ENCODE assay signal across 15 mouse cellular contexts in genomic region chr15:27571179-27571578, GRCm38 (mm10). TPM values are rescaled to one million over a fixed set of nuclear protein-coding genes. Genes with fewer than 3 reads are reported as not detected.
DNase-seq lines count a peak whose midpoint lies in the region; ATAC-seq lines count a peak whose summit lies in the region.
"Had no signal": no experiment of that assay in that cellular context is flagged by ENCODE, and none has a peak within 500 bp of the region (broad histone marks: within the 10 kb centered on the region; RNA-seq: fewer than 3 reads in every experiment).

No protein-coding gene starts in this region.

- DNase-seq in cerebellum, adult 11-12 months = peak; percentile 42
- DNase-seq in cerebellum, postnatal 14 days = no peak
- DNase-seq in kidney, adult 11 months = peak; percentile 16
- DNase-seq in kidney, postnatal 14 days = no peak
- peak; percentile 72 for DNase-seq in adrenal gland, postnatal 14 days
- no peak for DNase-seq in adipocyte (ENCODE audit: low spot score)
- DNase-seq: lung, postnatal 14 days had no signal

- H3K9me3 ChIP-seq in heart, embryonic 16.5 days (replicated peaks; ENCODE audit: control insufficient read depth, low read length) = no peaks in the 10 kb centered on the region
- H3K9me3 ChIP-seq: embryonic facial prominence, embryonic 15.5 days; limb, embryonic 10.5 days; midbrain, embryonic 12.5 days had no signal

- H3K27me3 ChIP-seq in heart, embryonic 16.5 days (ENCODE audit: control insufficient read depth, insufficient read depth, low read length) = no peaks in the 10 kb centered on the region
- H3K27me3 ChIP-seq: embryonic facial prominence, embryonic 15.5 days; midbrain, embryonic 12.5 days had no signal

- H3K27ac ChIP-seq in heart, embryonic 16.5 days (ENCODE audit: low read length) = no peak overlapping the region
- H3K27ac ChIP-seq: limb, embryonic 10.5 days; liver, embryonic 14.5 days; midbrain, embryonic 12.5 days had no signal

- no peak overlapping the region for H3K9ac ChIP-seq in heart, embryonic 16.5 days (ENCODE audit: low read length)
- H3K9ac ChIP-seq: embryonic facial prominence, embryonic 15.5 days; liver, embryonic 14.5 days; midbrain, embryonic 12.5 days had no signal

- 0 out of 2 replicates have a peak, but pooled peaks have one; percentile 21 for ATAC-seq in heart, embryonic 16.5 days (replicated peaks; ENCODE audit: extremely low read depth, insufficient read depth, low FRiP score)
- ATAC-seq in cerebellum, adult (ENCODE audit: insufficient number of reproducible peaks, low FRiP score, low TSS enrichment) = no peak
- ATAC-seq: forebrain, embryonic 14.5 days; intestine, postnatal 0 days had no signal

- 56% methylated on average over 8 of the region's 8 CpGs for WGBS in heart, embryonic 16.5 days

- H3K4me3 ChIP-seq in heart, embryonic 16.5 days (ENCODE audit: low read length) = no peak overlapping the region
- H3K4me3 ChIP-seq: embryonic facial prominence, embryonic 15.5 days; limb, embryonic 10.5 days; midbrain, embryonic 12.5 days had no signal

- peaks cover 10% of the 10 kb centered on the region for H3K4me1 ChIP-seq in heart, embryonic 16.5 days (ENCODE audit: control insufficient read depth, insufficient read depth, low read length)
- H3K4me1 ChIP-seq: limb, embryonic 10.5 days; midbrain, embryonic 12.5 days had no signal

- H3K4me2 ChIP-seq in heart, embryonic 16.5 days (ENCODE audit: low read depth, low read length) = no peak overlapping the region
- H3K4me2 ChIP-seq: embryonic facial prominence, embryonic 15.5 days; midbrain, embryonic 12.5 days had no signal

- H3K36me3 ChIP-seq in heart, embryonic 16.5 days (ENCODE audit: control insufficient read depth, insufficient read depth) = 0 out of 2 replicates have a peak, but pooled peaks cover 3% of the 10 kb centered on the region
- H3K36me3 ChIP-seq: limb, embryonic 10.5 days had no signal

RNA-seq across cellular contexts. Expression of gene Otulin, which starts 59.3 kb away (rescaled TPM):
- total RNA-seq in adrenal gland, postnatal 14 days (2021) = 37.1 and 43.6 TPM in 2 replicates
- polyA plus RNA-seq in heart, embryonic 16.5 days (2015; fragmentation: Nextera tagmentation; extraction: Ambion mirVana) = 25.1 and 26.0 TPM in 2 replicates

Comparison
In these comparisons a context has a peak if more than half of its experiments do, and no peak if none do; other contexts are left out.
1. DNase-seq: peak in cerebellum, adult 11-12 months (single experiment), kidney, adult 11 months (single experiment) and adrenal gland, postnatal 14 days (single experiment); none in cerebellum, postnatal 14 days (0 of 2), kidney, postnatal 14 days (single experiment) and adipocyte (single experiment).